Mouse (Mus musculus): Measurements from ENCODE around the gene Pilra.

Gene Pilra

DNA sequence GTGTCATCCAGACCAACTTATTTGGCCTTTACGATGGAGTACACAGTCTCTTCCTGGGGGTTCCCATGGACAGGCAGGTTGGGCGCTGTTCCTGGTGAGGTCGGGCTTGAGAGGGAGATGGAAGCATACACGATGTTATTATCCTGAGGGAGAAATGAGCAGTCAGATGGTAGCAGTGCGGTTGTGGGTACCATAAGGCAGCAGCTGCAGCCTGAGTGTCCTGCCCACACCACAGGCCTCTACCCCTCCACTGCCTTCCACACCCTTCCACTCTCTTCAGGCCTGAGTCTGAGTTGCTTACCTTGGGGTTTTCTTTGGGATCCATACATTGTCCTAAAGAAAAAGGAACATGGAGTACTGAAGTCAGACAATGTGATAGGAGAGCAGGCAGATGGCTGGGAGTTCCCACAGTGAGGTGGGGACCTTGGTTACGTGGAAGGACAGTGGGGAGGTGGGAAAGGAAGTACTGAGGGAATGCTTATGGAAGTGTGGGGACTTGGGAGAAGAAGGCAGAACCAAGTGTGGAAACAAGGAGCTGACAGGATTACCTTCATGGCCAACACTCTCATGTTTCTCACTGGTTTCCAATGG is 12.5 kb downstream of the Pilra start:
- no peak for DNase-seq (ENCODE audit: low read depth, low spot score)

DNA sequence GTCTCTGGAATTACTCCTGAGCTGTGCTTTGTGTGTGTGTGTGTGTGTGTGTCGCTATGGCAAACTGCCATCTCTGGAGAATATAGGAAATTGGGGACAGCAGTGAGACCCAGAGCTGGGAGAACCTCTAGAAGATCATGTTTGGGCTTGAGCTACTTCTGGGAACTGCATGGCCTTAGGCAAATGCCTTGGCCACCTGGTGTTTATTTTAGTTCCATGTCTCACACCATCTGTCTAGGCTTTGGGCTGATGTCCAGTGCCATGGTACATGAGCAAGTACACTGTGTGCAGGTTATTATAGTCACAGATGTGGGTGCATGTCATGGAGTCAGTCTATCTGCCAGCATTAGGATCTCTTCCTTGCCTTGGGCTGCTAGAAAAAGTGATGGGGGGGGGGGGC is 13.5 kb downstream of the Pilra start:
- DNase-seq (ENCODE audit: low read depth, low spot score): no peak

DNA sequence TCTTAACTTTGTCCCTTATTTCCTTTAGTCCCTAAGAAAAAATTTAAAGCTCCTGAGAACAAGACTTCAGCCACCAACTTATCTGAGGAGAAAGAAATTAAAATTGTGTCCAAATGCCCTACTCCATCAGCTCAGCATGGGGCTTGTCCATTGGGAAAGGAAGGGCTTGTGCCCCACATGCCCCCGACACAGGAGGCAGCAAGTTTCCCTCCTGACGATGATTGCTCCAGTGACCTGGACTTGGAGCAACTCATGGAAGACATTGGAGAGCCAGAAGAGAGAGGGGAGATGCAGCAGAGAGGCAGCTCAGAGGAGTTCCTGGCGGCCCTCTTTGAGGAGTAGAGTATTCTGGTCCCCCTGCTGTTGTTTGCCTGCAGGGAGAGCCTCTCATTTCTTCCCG is 14.0 kb downstream of the Pilra start:
- DNase-seq (ENCODE audit: low read depth, low spot score): no peak

DNA sequence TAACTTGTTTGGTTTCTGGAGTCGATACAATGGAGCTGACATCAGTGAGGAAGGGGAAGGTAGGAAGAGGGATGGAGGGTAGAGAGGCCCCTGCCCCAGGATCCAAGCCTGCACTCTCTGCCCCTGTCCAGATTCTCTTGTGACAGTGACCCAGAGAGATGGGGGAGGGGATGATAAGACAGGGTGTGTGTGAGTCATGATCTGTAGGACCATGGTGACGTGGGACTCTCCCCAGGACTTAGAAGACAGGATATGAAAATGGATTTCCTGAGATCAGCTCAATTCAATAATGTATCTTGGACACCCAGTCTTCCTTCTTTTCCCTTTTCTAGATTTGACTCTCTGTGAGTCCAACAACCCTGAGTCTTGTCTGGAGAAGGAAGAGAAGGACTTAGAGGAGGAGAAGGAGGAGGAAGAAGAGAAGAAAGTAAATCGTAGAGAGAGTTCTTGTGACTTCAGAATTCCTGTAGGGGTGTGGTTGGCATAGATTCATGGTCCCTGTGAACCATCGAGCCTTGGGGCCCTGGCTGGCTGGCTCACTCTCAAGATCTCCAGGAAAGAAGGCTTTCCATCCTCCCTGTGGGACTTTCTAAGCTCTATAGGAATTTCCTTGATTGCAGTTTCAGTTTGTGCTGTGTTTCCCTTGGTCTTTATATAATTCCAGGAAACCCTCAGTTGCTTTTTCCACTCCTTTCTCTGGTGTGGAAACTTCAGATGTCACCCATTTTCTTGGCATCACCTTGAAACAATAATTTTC is 18.4 kb downstream of the Pilra start:
- DNase-seq (ENCODE audit: low read depth, low spot score): no peak

DNA sequence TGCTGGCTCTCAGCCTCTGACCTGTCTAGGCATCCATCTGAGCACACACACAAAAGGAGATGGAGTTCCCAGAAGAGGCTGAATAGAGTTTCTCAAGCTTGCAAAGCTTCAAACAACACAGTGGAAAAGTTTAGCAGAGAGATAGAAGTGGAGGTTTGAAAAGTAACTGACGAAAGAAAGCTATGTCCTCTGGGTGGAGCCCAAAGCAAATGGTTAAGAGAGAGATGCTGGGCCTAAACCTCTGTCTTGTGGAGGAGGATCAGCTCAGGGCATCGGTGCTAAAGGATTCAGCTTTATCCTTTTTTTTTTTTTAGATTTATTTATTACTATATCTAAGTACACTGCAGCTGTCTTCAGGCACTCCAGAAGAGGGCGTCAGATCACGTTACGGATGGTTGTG is 27.8 kb downstream of the Pilra start:
- no peak for DNase-seq (ENCODE audit: low read depth, low spot score)

DNA sequence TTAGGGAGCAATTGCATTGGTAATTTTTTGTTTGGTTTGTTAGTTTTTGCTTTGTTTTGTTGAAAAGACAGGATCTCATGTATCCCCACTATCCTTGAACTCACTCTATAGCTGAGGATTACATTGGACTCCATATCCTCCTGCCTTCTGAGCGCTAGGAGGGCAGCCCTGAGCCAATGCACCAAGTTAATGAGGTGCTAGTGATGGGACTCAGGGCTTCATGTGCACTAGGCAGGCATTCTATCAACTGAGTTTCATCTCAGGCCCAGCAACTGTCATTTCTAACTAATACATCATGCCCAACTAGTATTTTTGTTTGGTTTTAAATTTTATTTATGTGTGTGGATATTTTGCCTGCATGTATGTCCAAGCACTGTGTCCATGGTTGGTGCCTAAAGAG is 29.9 kb downstream of the Pilra start:
- no peak for DNase-seq (ENCODE audit: low read depth, low spot score)

DNA sequence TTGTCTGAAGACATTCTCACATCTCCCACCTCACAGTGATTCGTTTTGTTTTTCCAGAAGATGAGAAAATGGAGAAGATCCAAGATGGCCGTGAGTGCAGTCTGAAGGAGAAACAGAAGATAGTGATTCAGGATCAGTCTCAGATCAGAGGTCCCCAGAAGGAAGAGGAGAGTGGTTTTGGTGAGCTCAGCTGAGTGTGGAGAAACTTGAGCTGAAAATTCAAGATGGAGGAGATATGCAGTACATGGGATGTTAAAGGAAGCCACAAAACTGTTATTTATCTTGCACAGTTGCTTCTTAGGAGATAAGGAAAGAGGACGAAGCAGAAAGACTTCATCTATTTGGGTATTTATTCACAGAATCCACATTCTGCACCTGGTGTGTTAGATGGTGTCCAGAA is 35.2 kb downstream of the Pilra start:
- DNase-seq (ENCODE audit: low read depth, low spot score): no peak

DNA sequence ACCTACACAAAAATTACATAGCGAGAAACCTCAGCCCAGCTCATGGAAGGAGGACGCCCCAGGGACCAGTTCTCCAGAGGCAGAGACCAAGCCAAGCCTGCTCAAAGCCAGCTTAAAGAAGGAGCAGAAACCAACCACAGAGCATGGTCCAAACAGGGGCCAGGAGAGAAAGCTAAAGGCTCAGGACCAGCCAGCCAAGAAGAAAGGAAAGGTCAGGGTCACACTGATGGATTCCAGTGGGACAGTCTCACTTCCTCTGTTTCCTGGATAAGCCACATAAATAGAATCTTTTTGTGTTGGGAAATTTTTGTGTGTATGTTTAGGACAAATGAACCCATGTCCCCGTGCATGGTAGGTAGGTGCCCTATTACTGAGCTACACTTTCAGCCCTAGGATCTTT is 39.5 kb downstream of the Pilra start:
- DNase-seq (ENCODE audit: low read depth, low spot score): no peak

DNA sequence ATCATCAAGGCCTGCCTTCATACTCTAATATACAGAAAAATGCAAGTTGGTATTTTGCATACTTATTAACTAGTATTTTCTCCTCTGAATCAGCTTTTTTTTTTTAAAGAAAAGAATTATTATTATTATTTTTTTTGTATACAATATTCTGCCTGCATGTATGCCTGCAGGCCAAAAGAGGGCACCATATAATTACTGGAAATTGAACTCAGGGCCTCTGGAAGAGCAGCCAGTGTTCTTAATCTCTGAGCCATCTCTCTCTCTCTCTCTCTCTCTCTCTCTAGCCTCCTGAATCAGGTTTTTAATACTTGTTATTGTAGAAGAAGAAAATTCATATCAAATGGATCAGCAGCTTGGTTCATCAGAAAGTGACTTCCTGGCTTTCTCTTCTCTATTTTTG is 44.5 kb downstream of the Pilra start:
- DNase-seq (ENCODE audit: low read depth, low spot score): no peak

DNA sequence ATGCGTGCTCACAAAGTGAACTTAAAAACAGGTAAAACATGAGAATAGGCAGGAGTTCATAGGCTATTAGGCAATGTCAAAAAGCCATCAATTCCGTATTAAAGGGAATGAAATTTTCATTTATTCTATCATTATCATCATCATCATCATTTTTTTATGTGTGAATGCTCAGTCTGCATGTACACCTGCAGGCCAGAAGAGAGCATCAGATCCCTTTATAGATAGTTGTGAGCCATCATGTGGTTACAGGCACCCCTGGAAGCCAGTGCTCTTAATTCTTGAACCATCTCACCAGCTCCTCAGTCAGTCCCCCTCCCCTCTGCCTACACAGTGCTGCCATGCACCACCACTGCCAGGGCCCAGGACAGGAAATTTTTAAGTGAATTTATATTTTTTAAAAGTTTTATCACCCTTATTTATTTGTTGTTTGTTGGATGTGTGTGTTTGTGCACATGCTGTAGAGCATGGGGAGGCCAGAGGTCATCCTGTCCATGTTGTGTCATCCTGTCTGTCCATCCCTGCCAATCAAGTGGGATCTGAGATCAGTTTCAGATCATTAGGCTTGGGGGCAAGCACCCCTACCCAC is 47.0 kb downstream of the Pilra start:
- no peak for DNase-seq (ENCODE audit: low read depth, low spot score)

DNA sequence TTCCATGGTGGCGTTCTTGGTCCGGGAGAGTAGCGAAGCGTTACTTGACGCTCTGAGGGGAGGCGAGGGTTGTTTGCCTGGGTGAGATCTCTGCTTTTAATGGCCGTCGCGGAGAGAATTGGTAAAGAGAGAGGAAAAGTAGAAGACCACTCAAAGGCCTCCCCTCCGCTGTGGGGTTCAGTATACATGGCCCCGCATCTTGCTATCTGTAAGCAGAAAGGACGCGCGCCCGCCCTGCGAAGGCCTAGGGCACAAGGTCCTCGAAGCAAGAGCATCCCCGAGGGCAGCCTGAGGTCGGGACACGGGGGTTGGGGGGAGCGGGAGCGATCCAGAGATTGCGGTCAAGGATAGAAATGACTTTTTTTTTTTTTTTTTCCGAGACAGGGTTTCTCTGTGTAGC is 47.9 kb downstream of the Pilra start:
- no peak for DNase-seq (ENCODE audit: low read depth, low spot score)

DNA sequence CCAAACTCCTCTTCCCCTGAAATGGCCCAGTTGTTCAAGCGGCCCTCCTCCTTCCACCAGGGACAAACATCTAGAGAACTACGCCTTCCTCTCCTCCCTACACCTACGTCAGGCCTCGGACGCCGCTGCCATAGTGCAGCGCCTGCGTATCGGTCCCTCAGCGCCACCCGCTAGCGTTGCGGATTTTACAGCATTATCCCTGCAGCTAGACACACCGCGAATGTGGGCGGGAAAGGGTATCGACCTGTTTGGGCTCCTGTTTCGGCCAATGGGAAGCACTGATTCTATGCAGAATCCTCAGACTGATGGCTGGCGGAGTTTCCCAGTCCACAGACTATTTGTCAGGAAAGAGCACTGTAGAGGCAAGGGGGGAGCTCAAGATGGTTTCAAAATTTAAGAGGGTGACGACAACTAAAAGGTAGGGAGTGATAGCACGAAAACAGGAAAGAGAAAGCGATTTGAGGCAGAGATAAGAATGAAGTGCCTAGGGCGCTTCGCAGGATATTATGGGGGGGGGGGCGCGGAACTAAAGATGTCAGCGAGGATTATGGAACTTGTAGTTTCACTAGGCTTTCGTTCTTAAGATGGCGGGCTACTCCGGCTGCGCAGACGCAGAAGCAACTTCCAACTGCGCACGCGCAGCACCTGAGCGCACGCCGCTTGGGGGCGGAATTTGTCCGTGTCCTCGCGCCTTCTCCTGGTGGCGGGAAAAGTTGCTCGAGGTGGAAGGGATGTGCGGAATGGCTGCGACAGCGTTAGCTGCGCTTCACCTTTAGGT is 48.7 kb downstream of the Pilra start, which contains the start of the genes Mepce and Zcwpw1:
Mepce (minus strand) TSS at position 505 of the 778 bp plus-strand sequence.
Zcwpw1 (plus strand) TSS at position 648 of the 778 bp plus-strand sequence.
- DNase-seq (ENCODE audit: low read depth, low spot score): peak; percentile 90

DNA sequence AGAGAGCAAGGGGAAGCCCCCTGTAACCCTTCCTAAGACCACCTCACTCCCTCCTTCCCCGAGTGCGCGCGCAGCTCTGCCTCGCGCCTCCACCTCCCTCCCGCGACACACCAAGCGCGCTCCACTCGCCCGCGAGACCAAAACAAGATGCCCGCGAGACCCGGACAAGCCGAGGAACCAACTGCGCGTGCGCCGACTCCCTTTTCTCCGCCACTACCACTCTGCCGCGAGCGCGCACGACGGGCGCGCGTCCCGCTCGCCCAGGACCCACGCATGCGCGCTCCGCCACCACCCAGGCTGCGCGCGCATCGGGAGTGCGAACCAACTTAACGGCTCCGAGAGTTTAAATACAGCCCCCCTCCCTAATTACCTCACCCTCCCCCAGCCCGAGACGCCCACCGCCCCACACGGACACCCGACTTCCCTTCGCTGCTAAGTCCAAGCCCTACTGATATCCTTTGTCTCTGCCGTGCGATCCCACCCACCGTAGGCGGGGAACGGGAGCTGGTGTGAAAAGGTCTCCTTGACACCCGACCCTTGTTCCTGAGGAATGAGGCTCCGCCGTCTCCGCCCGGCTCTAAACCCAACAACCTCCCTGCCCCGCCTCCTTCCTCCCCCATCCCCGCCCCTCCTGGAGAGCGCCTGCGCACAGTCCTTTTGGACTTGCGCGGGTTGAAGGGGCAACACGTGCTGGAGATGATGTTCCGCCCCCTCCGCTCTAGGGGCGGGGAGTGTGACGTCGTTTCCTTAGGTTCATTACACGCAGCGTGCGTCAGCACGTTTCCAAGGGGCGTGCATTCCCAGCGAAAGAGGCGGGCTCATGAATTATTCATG is 49.8 kb downstream of the Pilra start:
- DNase-seq (ENCODE audit: low read depth, low spot score): peak; percentile 100

DNA sequence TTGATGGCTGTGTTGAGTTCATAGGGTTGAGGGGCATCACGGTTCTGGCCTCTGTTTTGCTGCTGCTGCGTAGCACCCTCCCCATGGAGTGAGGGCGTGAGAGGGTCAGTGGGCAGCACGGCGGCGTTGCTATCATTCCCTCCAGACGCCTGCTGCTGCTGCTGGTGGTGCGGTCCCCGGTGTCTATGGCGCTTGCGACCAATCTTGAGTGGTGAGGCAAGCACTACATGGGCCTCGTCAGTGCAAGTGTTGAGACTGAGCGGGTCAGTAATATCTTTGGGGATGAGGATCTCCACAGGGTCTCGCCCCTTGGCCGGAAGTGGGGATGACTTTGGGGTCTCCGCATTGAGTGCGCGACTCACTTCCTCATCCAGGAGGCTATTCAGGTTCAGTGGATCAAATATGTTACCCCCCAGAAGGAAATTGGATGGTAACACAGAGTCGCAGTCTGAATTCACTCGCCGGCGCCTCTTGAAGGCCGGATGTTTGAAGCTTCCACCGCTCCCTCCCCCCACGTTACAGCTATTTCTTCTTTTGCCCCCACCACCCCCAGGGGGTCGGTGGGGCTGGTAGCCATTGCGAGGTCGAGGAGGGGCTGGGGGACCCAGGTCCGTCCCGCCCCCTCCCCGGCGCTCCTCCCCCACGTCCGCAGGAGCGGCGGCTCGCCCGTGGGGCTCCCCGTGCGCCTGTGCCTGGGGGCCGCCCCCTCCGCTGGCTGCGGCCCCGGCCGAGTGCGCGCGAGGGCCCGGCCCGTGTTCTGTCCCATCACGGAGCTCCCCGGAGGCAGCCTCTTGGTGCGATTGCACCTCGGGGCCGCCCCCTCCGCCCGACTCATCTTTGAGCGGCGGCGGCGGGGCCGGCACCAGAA is 50.7 kb downstream of the Pilra start:
- no peak for DNase-seq (ENCODE audit: low read depth, low spot score)

DNA sequence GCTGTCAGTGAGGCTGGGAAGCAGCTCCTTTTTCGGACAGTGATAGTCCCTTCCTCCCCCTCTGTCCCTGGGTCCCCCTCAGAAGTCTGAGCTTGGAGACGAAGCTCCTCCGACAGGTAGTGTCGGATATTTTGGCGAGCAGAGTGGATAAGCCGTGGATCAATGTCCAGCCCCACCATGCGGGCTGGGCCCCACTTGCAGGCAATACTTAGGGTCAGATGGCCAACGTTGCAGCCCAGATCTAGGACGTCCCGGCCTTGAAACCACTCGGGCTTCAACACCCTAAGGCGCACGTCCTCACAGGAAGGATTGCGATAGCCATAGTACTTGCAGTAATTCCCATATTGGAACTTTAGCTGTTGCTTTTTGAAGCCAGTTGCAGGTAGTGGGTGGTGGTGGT is 51.5 kb downstream of the Pilra start:
- no peak for DNase-seq (ENCODE audit: low read depth, low spot score)

DNA sequence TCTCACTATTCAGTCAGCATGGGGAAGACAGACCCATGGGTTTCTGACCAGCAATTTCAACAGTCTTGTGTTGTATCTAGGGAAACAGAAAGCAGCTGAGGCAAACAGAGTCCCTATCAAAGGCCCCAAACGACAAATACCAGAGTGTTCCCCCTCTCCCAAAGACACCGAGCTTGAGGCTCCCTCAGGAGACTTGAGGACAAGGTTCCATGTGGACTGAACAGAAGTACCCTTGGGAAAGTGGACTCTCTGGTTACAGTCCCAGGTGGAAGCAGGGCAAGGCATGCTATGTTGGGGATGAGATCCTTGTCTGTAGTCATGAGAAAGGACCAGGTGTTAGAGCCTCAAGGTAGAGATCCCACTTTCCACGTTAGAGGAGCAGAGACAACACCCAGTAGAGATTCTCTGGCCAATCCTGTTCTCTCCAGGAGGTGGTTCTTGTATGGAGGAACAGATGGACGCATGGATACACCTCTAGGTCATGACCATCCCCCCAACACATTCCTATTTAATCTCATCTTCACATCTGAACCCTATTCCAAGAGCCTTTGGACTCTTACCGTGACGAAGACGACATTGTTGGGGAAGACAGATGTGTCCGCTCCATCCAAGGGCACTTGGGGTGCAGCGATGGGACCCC is 52.1 kb downstream of the Pilra start:
- no peak for DNase-seq (ENCODE audit: low read depth, low spot score)

DNA sequence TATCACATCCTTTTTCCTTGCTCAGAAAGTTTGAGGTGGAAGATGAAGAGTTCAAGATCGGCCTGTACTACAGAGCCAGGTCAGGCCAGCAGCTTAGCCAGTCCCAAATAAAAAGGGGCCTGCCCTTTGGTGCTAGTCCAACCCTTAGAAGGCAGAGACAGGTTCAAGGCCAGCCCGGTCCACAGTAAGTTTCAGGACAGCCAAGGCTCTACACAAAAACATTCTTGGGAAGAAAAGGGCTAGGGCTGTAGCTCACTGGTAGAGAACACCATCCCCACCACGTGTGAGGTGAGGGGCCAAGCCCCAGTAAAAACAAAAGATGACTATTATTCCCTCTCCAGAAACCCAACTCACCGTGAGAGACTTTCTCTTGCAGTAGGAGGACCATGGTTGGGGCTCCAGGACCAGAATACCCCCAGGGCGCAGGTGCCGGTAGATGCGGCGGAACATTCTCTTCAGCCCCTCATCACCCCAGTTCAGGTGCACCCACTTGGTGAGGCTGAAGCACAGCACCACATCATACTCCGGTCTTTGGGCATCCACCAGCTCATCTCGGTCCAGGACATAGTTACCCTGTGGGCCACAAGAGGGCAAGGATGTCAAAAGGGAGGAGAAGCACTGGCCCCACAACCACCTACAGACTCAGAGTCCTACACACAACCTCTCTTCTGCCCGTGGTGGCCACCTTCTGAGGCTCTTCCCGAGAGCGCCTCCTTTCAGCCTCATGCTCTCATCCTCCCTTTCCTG is 53.1 kb downstream of the Pilra start:
- DNase-seq (ENCODE audit: low read depth, low spot score): no peak

DNA sequence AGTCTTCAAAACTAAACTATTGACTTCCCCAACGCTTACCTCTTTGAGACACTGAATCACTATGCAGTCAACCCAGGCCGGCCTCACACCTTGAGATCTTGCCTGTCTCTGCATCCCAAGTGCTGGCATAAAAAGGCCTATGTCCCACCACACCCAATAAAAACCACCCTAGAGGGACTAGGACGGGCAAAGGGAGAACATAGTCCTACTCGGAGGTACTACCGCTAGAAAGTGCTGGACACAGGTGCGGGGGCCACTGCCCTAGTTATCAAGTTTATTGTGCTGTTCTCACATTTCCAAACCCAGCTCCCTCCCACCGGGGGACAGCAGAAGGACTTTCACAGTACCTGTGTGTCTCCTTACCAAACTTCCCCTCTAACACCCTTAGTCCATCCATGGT is 54.4 kb downstream of the Pilra start:
- no peak for DNase-seq (ENCODE audit: low read depth, low spot score)

Data from brain, embryonic 18.5 days (tissue).